Mouse (Mus musculus) ZHBTc4 (cell line): ENCODE results near the gene Fgf16.

Source experiments
- DNase-seq: peaks from one replicate; pipeline ENCODE4 v3.0.0-alpha.2; 2011; ENCODE audit warnings: low read depth, low spot score

Gene Fgf16

DNA sequence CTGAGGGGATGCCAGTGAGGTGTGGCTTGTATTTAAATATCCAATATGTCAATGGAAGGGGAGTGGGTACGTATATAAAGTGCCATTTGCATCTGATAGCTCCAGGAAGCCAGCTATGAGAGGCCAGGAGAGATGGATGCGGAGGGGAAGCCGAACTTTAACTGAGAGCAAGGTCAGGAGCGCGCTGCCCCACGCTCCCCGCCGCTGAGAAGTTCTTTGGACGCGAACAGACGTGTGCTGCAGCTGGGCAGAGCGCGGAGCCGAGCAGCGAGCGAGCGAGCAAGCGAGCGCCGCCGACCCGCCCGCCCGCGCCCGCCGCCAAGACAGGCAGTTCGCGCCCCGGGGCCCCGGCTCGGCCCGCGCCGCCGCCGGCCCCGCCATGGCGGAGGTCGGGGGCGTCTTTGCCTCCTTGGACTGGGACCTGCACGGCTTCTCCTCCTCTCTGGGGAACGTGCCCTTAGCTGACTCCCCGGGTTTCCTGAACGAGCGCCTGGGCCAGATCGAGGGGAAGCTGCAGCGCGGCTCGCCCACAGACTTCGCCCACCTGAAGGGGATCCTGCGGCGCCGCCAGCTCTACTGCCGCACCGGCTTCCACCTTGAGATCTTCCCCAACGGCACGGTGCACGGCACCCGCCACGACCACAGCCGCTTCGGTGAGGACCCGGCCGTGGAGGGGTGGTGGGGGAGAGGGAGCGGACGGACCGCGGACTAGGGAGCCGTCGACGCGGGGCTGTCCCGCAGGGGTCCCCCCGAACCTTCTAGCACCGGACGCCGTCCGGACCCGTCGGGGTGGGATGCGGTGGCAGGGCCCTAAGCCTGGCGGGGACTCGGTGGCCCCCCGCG, at the start of gene Fgf16:
Gene Fgf16, plus strand, starts transcription at position 118 of the 843 bp plus-strand sequence.
- peak; percentile 31 for DNase-seq

DNA sequence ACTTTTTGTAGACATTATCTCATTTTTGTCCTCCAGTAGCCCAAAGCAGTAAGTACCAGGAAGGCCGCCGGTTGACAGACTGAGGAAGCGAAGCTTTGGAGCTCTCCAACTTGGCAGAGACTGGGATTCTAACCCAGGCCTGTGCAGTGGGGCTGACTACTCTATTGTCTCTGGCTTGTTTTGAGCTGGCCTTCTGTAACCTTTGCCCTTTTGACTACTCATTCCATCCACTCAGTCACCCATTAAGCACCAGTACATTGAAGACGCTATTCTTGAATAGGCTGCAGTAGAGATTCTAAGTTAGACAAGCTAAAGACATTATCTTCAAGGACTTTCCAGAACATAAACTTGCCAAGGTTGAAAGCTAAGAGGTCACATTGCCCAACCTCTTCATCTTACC, 49.3 kb upstream of the Fgf16 start:
- peak; percentile 3 for DNase-seq

DNA sequence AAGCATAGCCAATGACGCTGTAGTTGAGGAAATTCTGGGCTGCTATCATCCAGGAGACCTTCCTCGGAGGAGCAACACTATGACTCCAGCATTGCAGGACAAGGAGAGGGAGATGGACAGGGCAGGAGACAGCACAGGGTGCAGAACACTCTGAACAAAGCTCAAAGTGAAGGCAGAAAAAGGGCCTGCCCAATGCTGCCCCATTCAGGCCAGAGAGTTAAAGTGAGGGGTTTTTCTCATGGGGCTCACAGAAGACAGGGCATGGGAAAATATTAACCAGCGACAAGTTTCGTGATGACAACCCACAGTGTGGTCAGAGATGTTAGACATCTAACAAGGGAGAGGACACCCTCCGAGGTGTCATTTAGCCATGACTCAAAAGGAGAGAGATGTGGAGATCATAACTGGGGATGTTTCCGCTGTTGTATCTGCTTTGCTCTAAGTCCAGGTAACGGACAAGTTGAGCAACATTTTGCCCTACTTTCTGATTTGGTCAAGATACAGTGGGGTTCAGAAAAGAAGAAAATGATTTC, 48.2 kb upstream of the Fgf16 start:
- DNase-seq, result no peak

DNA sequence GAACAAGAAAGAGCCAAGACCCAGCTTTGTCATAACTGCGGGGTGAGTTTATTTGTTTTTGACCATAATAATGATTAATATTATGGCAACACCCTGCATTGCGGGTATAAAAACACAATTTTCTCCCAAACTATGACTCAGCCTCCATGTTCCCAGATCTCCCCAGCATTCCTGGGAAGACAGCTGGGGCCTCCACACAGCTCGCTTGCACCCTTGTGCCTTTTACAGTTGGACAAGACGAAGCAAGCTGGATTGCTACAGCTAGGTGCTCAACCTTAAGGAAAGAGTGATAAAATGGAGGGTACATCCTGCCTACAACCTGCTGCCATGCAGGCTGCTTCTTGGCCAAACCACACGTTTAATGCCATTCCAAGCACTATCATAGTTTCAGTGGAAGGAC, 45.7 kb upstream of the Fgf16 start:
- no peak for DNase-seq

DNA sequence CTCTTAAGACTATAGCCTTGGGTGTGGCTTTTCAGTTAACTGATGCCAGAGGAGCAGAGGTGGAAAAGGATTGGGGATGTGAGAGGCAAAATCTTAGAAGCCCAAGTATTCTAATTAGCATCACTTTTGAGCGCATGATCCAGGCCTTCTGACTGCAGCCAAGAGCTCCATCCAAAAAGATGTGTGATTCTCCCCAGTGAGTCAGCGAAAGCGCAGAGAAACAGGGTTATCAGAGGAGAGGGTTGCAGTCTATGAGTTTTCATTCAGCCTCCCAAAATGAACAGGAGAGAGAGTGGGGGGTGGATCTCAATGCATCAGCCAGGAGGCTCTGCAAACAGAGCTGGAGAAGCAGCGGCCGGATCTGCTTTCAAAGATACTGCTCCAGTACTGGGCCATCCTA, 45.1 kb upstream of the Fgf16 start:
- no peak for DNase-seq

DNA sequence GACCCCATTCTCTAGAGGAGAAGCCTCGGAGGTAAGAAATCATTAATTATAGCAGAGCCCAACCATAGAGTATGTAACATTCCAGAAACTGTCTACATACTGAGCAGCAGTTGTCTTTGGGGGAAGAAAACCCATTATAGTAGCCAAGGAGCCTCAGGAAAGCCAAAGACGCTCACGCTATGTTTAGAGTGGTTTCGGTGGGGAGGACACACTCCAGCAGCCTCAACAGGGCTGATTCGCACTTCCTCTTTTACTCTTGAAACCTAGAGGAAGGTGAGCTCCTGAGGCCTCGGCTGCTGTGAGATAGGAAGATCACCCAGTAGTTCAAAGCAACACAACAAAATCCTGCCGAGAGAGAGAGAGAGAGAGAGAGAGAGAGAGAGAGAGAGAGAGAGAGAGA, 39.9 kb upstream of the Fgf16 start:
- no peak for DNase-seq

DNA sequence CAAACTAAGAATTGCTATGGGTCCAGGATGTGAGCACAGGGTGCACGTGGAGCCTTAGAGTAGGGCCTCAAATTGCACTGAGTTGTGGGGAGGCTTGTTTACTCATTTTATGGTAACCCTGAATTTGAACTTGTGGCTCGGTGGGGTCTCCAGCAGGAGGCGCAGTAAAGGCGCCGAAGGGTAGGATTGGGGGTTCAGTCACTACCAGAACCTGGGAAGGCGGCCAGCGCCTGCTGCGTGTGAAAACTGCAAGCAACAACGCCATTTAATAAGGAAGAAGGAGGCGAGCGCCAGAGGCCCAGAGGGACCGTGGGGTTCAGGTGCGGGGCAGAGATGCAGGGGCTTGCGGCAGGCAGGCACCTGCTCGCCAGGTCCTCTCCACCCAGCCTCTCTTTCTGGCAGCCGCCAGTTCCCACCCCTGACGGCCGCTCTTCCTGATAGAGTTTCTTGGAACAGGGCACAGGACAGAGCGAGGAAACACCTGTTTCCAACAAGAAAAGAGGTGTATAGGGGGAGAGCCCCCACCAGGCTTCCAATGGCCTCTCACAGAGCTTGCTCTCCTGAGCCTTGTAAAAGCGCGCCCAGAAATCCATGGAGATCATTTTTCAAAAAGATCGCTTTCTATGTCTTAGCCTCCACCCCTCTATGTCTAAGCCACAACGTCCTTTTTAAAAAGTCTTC, 1.1 kb upstream of the Fgf16 start:
- DNase-seq, result peak; percentile 24

DNA sequence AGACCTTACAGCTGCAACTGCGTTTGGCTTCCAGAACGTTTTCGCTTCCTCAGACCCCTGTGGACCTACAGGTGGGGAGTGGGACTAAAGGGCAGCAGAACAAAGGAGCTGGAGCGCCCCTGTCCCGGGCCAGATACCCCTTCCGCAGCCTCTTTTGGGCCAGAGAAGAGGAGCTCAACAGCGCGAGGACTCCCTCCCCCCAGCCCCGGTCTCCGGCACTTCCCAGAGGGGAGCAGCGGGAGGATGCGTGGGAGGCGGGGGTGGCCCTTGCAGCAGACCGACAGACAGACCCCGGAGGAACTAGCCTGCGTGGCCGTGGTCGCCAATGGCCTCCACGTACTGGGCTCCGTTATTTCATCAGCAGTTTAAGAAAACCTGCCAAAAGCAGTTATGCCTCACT, 467 bp upstream of the Fgf16 start:
- DNase-seq, result peak; percentile 31

DNA sequence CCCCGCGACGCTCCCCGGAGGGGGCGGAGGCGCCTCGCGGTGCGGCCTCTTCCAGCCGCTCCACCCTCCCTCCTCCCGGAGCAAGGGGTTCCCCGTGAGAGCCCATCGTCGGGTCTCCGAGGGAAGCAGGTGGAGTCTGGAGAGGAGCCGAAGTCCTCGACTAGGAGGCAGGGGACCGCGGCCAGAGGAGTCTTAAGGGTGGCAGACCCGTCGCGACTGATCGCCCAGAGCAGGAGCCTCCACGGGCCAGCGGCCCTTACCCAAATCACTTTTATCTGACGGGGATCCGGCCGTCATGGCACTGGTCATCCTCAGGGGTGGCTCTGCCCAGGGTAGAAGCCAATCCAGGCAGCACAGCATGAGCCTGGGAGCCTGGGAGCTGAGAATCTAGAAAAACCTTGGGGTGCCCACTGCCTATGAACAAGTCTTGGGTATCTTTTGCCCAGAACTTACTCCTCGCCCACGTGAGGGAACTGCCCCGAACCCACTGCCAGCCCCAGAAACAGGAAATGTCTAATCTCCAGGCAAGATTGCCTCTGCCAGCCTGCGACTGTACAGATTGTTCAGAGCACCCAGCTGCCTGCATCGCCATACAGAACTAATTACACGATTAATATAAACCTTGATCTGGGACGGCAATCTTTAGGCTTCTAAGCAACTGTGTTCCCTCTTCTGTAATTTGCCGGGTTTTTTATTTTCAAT, 1.1 kb downstream of the Fgf16 start:
- DNase-seq, result peak; percentile 18

DNA sequence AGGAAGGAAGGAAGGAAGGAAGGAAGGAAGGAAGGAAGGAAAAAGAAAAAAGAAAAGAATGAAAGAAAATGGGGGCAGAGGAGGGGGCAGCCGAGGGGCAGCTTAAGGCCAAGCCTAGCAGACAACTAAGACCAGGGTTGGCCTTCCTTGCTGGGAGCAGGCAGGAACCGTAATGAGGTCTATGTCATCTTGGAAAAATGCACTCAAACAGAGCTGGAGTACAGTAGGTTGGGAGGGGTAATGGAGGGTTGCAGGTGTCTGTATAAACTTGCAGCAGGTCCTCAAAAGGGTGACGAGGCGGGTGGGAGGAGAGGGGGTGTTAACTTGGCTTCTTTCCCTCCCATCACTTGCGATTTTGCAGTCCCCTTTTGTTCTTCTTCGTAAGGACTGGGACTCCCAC, 1.9 kb downstream of the Fgf16 start:
- DNase-seq, result no peak

DNA sequence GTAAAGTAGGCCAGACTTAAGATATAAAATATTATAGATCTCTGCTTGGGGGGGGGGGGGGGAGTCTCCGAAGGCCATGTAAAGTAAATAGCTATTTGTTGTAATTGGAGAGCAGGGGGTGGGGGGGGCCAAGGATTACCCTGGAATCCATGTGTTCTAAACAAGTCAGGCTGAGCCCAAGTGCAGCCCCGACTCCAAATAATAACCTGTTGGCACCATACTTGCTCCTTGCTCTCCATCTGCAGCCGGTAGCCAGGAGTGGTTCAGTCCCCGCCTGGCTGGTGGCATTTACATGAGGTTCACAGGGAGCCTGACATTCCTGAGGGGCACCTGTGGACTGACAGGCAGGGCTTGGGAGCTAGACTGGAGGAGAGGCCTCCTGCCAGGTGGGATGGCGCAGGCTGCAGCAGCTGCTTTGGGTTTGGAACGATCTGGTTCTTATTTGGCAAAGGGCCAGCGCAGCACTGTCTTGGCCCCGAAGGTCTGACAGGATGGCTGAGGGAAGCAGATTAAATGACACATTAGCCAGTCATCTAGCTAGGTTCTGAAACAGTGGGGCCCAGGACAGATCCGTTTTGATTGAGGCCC, 3.2 kb downstream of the Fgf16 start:
- DNase-seq, result peak; percentile 16

DNA sequence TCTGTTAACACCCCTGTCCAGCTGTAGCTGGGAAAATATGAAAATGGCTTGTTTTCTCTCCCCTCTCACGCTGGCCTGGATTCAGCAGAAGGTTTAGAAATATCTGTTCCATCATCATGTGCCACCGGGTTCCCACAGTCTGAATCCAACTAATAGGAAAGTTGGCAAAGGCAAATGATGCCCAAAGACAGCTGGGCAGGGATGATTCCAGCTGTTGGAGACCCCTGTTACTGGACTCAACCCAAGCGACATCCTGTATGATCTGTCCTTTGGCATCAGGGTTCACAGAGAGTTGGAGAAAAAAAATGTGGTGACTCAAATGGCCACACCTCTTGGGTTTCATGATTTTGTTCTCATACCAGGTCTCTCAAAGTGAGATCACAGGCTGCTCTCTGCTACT, 3.9 kb downstream of the Fgf16 start:
- no peak for DNase-seq

DNA sequence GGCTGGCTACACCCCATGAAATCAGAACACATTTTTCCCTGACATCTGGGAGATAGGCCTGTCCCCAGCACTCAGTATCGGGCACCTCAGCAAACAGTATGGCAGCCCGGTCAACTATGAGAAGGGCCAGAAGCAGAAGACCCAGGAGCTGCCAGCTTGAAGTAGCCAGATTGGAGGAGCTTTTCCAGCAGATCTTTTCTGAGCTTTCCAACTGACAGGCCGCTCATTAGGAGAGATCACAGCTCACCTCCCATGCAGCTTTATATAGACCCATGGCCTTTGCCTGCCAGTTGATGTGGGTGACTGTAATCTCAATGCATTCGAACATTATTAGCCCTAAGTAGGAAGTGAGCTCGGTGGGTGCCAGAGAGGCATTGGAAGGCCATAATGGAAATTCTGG, 9.2 kb downstream of the Fgf16 start:
- DNase-seq, result no peak

DNA sequence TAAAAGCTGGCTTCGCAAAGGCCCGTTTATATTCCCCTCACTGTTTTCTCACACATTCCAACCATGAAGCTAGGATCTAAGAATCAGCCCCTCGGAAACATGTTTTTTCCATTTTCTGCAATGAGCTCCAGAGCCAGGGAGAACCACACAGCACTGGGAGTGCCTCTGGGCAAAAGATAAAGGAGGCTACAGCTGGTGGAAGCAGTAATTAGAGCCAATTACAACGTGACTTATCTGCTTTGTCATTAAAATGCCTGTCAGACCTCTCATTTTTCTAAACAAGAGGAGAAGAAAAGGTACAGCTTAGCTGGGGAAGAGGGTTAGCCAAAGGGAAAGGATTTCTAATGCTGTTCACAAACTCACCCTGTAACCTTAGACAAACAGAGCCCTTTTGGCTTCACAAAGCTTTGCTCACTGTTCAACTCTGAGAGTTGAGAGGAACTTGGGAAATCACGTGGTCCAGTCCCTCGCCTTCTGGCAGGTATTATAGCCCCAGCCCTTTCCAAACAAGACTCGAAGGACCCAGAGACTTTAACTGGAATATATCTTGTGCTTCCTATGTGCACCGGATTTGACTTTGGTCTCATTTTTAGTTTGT, 30.8 kb downstream of the Fgf16 start:
- peak; percentile 49 for DNase-seq

DNA sequence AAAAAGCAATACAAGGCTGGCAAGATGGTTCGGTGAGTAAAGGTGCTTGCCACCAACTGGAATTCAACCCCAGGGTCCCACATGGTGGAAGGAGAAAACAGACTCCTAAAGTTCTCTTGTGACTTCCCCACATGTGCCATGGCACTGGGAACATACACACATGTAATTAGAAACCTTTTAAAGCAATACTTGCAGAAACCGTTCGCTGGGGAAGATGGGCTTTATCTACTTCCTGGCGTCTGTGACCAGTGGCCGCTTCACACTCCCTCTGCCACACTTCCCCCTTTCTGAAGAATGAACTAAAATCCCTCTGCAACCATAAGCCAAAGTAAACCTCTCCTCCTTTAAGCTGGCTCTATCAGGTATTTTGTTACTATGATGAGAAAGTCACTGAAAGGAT, 60.4 kb downstream of the Fgf16 start:
- DNase-seq, result no peak
